Mouse (Mus musculus): ENCODE data around the gene Ciz1. TPM values are rescaled to one million over a fixed set of nuclear protein-coding genes. Genes with fewer than 3 reads are reported as not detected.
A peak's percentile ranks its signal among the peaks of the same experiment; 100 is the strongest.

Gene Ciz1
- polyA plus RNA-seq, 1 experiment from 2014 or later: 59.1 TPM

Small RNA genes lying within 50 kb of the gene (microRNA-seq; reads per million reads assigned to microRNA genes)
- gene Gm23363: 0.73 reads per million
- 468 reads per million, percentile 68 among the genes with 10 or more reads in this experiment for gene Mir199b

Other genes starting within 250 kb of the Ciz1 start
- 96.9 and 110 TPM in 2 replicates for gene Prrc2b, start 201.2 kb upstream of the Ciz1 start, polyA plus RNA-seq (2016; fragmentation: Nextera tagmentation; extraction: Ambion mirVana)
- gene Pomt1, start 115.7 kb upstream of the Ciz1 start, polyA plus RNA-seq (2016; fragmentation: Nextera tagmentation; extraction: Ambion mirVana): 26.6 and 29.4 TPM in 2 replicates
- 76.5 and 78.4 TPM in 2 replicates for gene Uck1, start 92.2 kb upstream of the Ciz1 start, polyA plus RNA-seq (2016; fragmentation: Nextera tagmentation; extraction: Ambion mirVana)
- 23.0 and 26.5 TPM in 2 replicates for gene Golga2, start 64.9 kb upstream of the Ciz1 start, polyA plus RNA-seq (2016; fragmentation: Nextera tagmentation; extraction: Ambion mirVana)
- 391 and 397 TPM in 2 replicates for gene Swi5, start 64.3 kb upstream of the Ciz1 start, polyA plus RNA-seq (2016; fragmentation: Nextera tagmentation; extraction: Ambion mirVana)
- 18.6 and 19.4 TPM in 2 replicates for gene Dnm1, start 1.0 kb downstream of the Ciz1 start, polyA plus RNA-seq (2016; fragmentation: Nextera tagmentation; extraction: Ambion mirVana)
- gene 1110008P14Rik, start 29.6 kb downstream of the Ciz1 start, polyA plus RNA-seq (2016; fragmentation: Nextera tagmentation; extraction: Ambion mirVana): 51.0 and 51.4 TPM in 2 replicates
- gene Lcn2, start 35.9 kb downstream of the Ciz1 start, polyA plus RNA-seq (2016; fragmentation: Nextera tagmentation; extraction: Ambion mirVana): 0.45 and 0.50 TPM in 2 replicates
- 29.6 and 29.9 TPM in 2 replicates for gene Ptges2, start 43.6 kb downstream of the Ciz1 start, polyA plus RNA-seq (2016; fragmentation: Nextera tagmentation; extraction: Ambion mirVana)
- 6.1 and 6.2 TPM in 2 replicates for gene Naif1, start 98.1 kb downstream of the Ciz1 start, polyA plus RNA-seq (2016; fragmentation: Nextera tagmentation; extraction: Ambion mirVana)
- 38.8 and 39.9 TPM in 2 replicates for gene Slc25a25, start 99.1 kb downstream of the Ciz1 start, polyA plus RNA-seq (2016; fragmentation: Nextera tagmentation; extraction: Ambion mirVana)
- 8.7 and 9.6 TPM in 2 replicates for gene Fam102a, start 183.0 kb downstream of the Ciz1 start, polyA plus RNA-seq (2016; fragmentation: Nextera tagmentation; extraction: Ambion mirVana)
- gene Dpm2, start 218.5 kb downstream of the Ciz1 start, polyA plus RNA-seq (2016; fragmentation: Nextera tagmentation; extraction: Ambion mirVana): 106 and 110 TPM in 2 replicates
- 2.6 and 3.1 TPM in 2 replicates for gene Pip5kl1, start 222.5 kb downstream of the Ciz1 start, polyA plus RNA-seq (2016; fragmentation: Nextera tagmentation; extraction: Ambion mirVana)
- gene 9430097D07Rik, start 223.4 kb downstream of the Ciz1 start, polyA plus RNA-seq (2016; fragmentation: Nextera tagmentation; extraction: Ambion mirVana): 0.19 TPM in 1 of 2 replicates, not detected in the other
- gene St6galnac4, start 234.8 kb downstream of the Ciz1 start, polyA plus RNA-seq (2016; fragmentation: Nextera tagmentation; extraction: Ambion mirVana): 15.1 and 17.0 TPM in 2 replicates
- 11.6 and 11.7 TPM in 2 replicates for gene St6galnac6, start 247.4 kb downstream of the Ciz1 start, polyA plus RNA-seq (2016; fragmentation: Nextera tagmentation; extraction: Ambion mirVana)